Mouse (Mus musculus) left cerebral cortex, adult 2 months (tissue): ENCODE measurements around the gene Klc1. TPM values are rescaled to one million over a fixed set of nuclear protein-coding genes. Genes with fewer than 3 reads are reported as not detected.

Experiments
- DNase-seq, 2 experiments: peaks; one replicate each; pipeline ENCODE4 v3.0.0; 2021 to 2022; ENCODE audit warnings: low spot score in 2 of 2, mixed read lengths in 1 of 2; ENCODE audit errors: extremely low spot score in 1 of 2
- H3K27ac ChIP-seq: fragments of 200-600 bp; 2 replicates; pipeline ENCODE4 v1.8.1; 2022
- H3K4me3 ChIP-seq: fragments of 200-600 bp; 2 replicates; pipeline ENCODE4 v1.8.1; 2022
- CTCF ChIP-seq: fragments of 200-600 bp; IDR thresholded peaks from 2 replicates; pipeline ENCODE4 v1.8.1; 2022; ENCODE audit warnings: antibody characterized with exemption, mild to moderate bottlenecking, moderate library complexity
- intact Hi-C: fragments of 180-260 bp; cut with DNase I; formaldehyde crosslinking; loops from one replicate; pipeline ENCODE4 v1.15.1; 2025
- total RNA-seq, 2 experiments: library from RNA; stranded (reverse); gene quantifications; 2 replicates each; pipeline ENCODE4 v1.2.3; 2021

Klc1 gene
- total RNA-seq, 2 experiments from 2014 or later = 746 to 823 TPM

DNA sequence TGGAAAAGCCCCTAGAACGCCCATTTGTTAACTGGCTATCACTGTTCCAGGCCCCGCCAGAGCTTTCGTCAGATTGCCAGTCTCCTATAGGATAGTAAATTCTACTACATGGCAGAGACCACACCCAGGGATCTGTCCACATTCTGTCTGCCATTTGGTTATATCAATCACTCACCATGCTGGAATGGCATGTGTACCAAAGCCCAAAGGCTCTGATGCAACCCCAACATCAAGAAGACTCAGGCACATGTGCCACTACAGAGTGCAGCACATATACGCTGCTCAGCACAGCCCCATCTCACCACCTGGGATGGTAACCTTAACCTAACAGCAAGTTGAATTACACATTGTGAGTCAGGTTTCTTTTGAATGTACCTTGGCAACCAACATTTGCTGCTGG lies 87.3 kb downstream of the Klc1 start:
- TF ChIP-seq CTCF = no peak
- H3K27ac ChIP-seq = no peak overlapping the region
- intact Hi-C loops = no loop called here
- DNase-seq = no peak
- H3K4me3 ChIP-seq = no peak overlapping the region

GRCm38 (mm10) chr12:111846815-111847214 lies 88.2 kb downstream of the Klc1 start:
- DNase-seq = no peak
- no peak for TF ChIP-seq CTCF
- intact Hi-C loops = no loop called here
- no peak overlapping the region for H3K27ac ChIP-seq
- H3K4me3 ChIP-seq = no peak overlapping the region

GRCm38 (mm10) chr12:111848300-111848798 lies 89.7 kb downstream of the Klc1 start:
- Histone ChIP-seq H3K4me3 (no peak overlapping the region), H3K27ac (no peak overlapping the region; the same call in 1 of the 2 replicates)
- no peak for TF ChIP-seq CTCF
- intact Hi-C loops = no loop called here
- no peak for DNase-seq

DNA sequence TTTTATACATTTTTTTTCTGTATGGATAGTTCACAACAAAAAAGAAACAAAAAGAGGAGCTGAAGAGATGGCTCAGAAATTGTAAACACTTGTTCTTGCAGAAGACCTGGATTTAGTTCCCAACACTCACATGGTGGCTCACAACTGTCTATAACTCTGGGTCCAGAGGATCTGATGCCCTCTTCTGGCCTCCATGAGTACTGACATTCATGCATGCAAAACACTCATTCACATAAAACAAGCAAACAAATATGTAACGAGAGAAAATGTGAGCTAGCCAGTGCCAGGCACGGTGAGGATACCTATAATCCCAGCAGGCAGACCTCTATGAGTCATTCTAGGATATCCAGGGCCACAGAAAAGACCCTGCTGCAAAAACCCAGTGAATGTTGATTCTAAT lies 92.6 kb downstream of the Klc1 start:
- Histone ChIP-seq H3K27ac (no peak overlapping the region), H3K4me3 (no peak overlapping the region)
- intact Hi-C loops = no loop called here
- no peak for DNase-seq
- TF ChIP-seq CTCF = peak; percentile 38

- Histone ChIP-seq H3K4me3 (no peak overlapping the region), H3K27ac (no peak overlapping the region)
- intact Hi-C loops = no loop called here
- DNase-seq = no peak
- no peak for TF ChIP-seq CTCF
Measured at GRCm38 (mm10) chr12:111851745-111852144, 93.1 kb downstream of the Klc1 start.

DNA sequence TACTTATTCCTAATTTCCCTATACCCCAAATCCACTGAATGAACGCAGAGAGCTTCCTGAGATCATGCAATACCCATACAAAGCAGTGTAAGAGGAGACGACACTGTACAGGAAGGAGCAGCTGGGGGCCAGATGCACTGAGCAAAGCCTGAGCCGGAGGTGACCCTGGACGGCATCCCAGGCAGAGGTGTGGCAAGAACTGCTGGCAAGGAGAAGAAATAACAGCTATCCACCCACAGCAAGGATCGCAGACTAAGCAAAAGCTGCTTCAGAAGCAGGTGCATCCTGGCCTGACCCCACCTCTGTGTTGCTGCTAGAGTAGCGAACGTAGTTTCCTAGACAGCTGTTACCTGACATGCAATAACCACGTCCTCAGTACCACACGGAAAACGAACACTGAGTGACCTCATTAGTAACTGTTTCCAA lies 94.4 kb downstream of the Klc1 start:
- H3K27ac ChIP-seq = no peak overlapping the region
- intact Hi-C loops = no loop called here
- no peak for TF ChIP-seq CTCF
- no peak for DNase-seq
- H3K4me3 ChIP-seq = no peak overlapping the region

- DNase-seq = no peak
- intact Hi-C loops = no loop called here
- Histone ChIP-seq H3K4me3 (no peak overlapping the region), H3K27ac (no peak overlapping the region)
- no peak for TF ChIP-seq CTCF
Measured at GRCm38 (mm10) chr12:111853546-111853945, 94.9 kb downstream of the Klc1 start.

- Histone ChIP-seq H3K27ac (no peak overlapping the region), H3K4me3 (no peak overlapping the region)
- intact Hi-C loops = no loop called here
- TF ChIP-seq CTCF = no peak
- no peak for DNase-seq
Measured at GRCm38 (mm10) chr12:111855448-111855847, 96.8 kb downstream of the Klc1 start.

Other genes starting within 250 kb of the Klc1 start
- 100 to 1,000 TPM; 241 to 276 TPM for gene Eif5, start 220.8 kb upstream of the Klc1 start, total RNA-seq
- 100 to 1,000 TPM; 102 TPM for gene Mark3, start 184.3 kb upstream of the Klc1 start, total RNA-seq
- 1,000 to 10,000 TPM; 1,837 to 1,872 TPM for gene Ckb, start 86.5 kb upstream of the Klc1 start, total RNA-seq
- gene Trmt61a, start 80.7 kb upstream of the Klc1 start, total RNA-seq = 10 to 100 TPM; 18.9 to 20.2 TPM
- gene Bag5, start 45.6 kb upstream of the Klc1 start, total RNA-seq = 10 to 100 TPM; 60.9 to 61.8 TPM
- gene Apopt1, start 45.6 kb upstream of the Klc1 start, total RNA-seq = 10 to 100 TPM; 36.2 to 38.8 TPM
- gene Xrcc3, start 55.0 kb downstream of the Klc1 start, total RNA-seq = 1 to 10 TPM; 3.1 to 3.4 TPM
- gene Zfyve21, start 55.3 kb downstream of the Klc1 start, total RNA-seq = 10 to 100 TPM; 20.5 to 21.0 TPM
- 10 to 100 TPM; 59.4 to 61.0 TPM for gene Ppp1r13b, start 149.3 kb downstream of the Klc1 start, total RNA-seq
- gene Atp5mpl, start 208.1 kb downstream of the Klc1 start, total RNA-seq = 100 to 1,000 TPM; 328 to 341 TPM
- gene Tdrd9, start 212.7 kb downstream of the Klc1 start, total RNA-seq = under 1 TPM; 0.56 to 0.57 TPM
- gene Rd3l, start 222.5 kb downstream of the Klc1 start, total RNA-seq = under 1 TPM in 1 of 2 experiments, not detected in 1; 0.50 TPM